Mouse (Mus musculus) neural tube, embryonic 15.5 days (tissue): ENCODE measurements around the gene Gipc2. TPM values are rescaled to one million over a fixed set of nuclear protein-coding genes. Genes with fewer than 3 reads are reported as not detected.
A peak's percentile ranks its signal among the peaks of the same experiment; 100 is the strongest.
"Not testable (repeated sequence)": the region's sequence is repeated elsewhere in the genome, so short reads cannot be mapped to it uniquely, and the experiment has no call there.

Experiments
- ATAC-seq: fragments of 200-750 bp; cut with Nextera tagmentation; 2 replicates; pipeline ENCODE4 v1.8.0; 2017; ENCODE audit warnings: mild to moderate bottlenecking, moderate TSS enrichment, moderate library complexity; ENCODE audit not compliant: low FRiP score
- H3K27ac ChIP-seq: fragments of 300-500 bp; sonication (generic); replicated peaks from 2 replicates; pipeline ENCODE4 v1.5.1; 2015; ENCODE audit warnings: mild to moderate bottlenecking, inconsistent platforms
- H3K27me3 ChIP-seq: fragments of 300-500 bp; sonication (generic); replicated peaks from 2 replicates; pipeline ENCODE4 v1.6.1; 2015; ENCODE audit warnings: inconsistent platforms
- H3K36me3 ChIP-seq: fragments of 300-500 bp; sonication (generic); 2 replicates; pipeline ENCODE4 v1.6.1; 2015; ENCODE audit warnings: inconsistent platforms
- H3K4me1 ChIP-seq: fragments of 300-500 bp; sonication (generic); 2 replicates; pipeline ENCODE4 v1.6.1; 2015; ENCODE audit warnings: inconsistent platforms
- H3K4me2 ChIP-seq: fragments of 300-500 bp; sonication (generic); 2 replicates; pipeline ENCODE4 v1.6.1; 2015; ENCODE audit warnings: inconsistent platforms, mild to moderate bottlenecking, moderate library complexity
- H3K4me3 ChIP-seq: fragments of 300-500 bp; sonication (generic); replicated peaks from 2 replicates; pipeline ENCODE4 v1.5.1; 2015; ENCODE audit warnings: mild to moderate bottlenecking, inconsistent platforms
- H3K9ac ChIP-seq: fragments of 300-500 bp; sonication (generic); replicated peaks from 2 replicates; pipeline ENCODE4 v1.6.1; 2015; ENCODE audit warnings: mild to moderate bottlenecking, inconsistent platforms
- H3K9me3 ChIP-seq: fragments of 300-500 bp; sonication (generic); replicated peaks from 2 replicates; pipeline ENCODE4 v1.6.1; 2016; ENCODE audit warnings: inconsistent platforms
- WGBS: fragments of 180-500 bp; shearing (Covaris S2); methylation state at CpG from one replicate; pipeline ENCODE4 v1.1.7; 2015; ENCODE audit warnings: mixed read lengths; 5-methylcytosine and 5-hydroxymethylcytosine counted together
- polyA plus RNA-seq: library from polyadenylated mRNA; unstranded; fragments of >200 nt; fragmentation: Nextera tagmentation; extraction: Ambion mirVana; gene quantifications from 2 replicates; pipeline ENCODE4 v1.2.1, GENCODE M21; 2015

Gene Gipc2
- polyA plus RNA-seq, 1 experiment from 2014 or later: 11.4 TPM

GRCm38 (mm10) chr3:152203411-152203810 is 37.4 kb upstream of the Gipc2 start:
- H3K4me1 ChIP-seq: peaks cover 4% of the 10 kb centered on the region; the same call in 1 of the 2 replicates
- H3K27ac ChIP-seq: no peak overlapping the region
- H3K36me3 ChIP-seq: no peaks in the 10 kb centered on the region
- ATAC-seq: no peak
- WGBS: 91% methylated on average over 6 of the region's 6 CpGs
- no peak overlapping the region for H3K9ac ChIP-seq
- no peak overlapping the region for H3K4me3 ChIP-seq
- H3K9me3 ChIP-seq: no peaks in the 10 kb centered on the region
- no peak overlapping the region for H3K4me2 ChIP-seq
- H3K27me3 ChIP-seq: no peaks in the 10 kb centered on the region

DNA sequence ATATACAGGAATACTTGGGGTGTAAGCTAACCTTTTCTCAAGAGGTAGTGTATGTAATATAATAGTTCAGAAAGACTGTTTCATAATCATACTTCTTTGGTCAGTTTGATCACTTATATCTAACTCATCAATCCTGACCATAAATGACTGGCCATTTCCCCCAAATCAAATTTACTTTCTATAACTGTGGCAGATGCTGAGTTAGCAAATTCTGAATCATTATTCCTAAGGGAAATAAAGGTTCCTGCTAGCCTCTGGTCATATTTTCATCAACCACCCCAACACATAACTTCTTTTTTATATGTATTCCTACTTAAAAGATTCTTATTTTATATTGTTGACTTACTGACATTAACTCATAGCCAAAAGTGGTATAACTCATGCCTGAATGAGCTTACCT is 36.9 kb upstream of the Gipc2 start:
- Histone ChIP-seq H3K36me3 (no peaks in the 10 kb centered on the region), H3K27ac (no peak overlapping the region), H3K4me1 (0 out of 2 replicates have a peak, but pooled peaks cover 2% of the 10 kb centered on the region), H3K9me3 (no peaks in the 10 kb centered on the region), H3K27me3 (no peaks in the 10 kb centered on the region), H3K4me2 (no peak overlapping the region), H3K4me3 (no peak overlapping the region), H3K9ac (no peak overlapping the region)
- no peak for ATAC-seq

GRCm38 (mm10) chr3:152201651-152202050 is 35.6 kb upstream of the Gipc2 start:
- no peak for ATAC-seq
- no peaks in the 10 kb centered on the region for H3K36me3 ChIP-seq
- no peaks in the 10 kb centered on the region for H3K4me1 ChIP-seq
- H3K9ac ChIP-seq: no peak overlapping the region
- H3K9me3 ChIP-seq: no peaks in the 10 kb centered on the region
- no peak overlapping the region for H3K4me2 ChIP-seq
- no peaks in the 10 kb centered on the region for H3K27me3 ChIP-seq
- no peak overlapping the region for H3K27ac ChIP-seq
- WGBS: 95% methylated on average over 2 of the region's 2 CpGs
- no peak overlapping the region for H3K4me3 ChIP-seq

- no peaks in the 10 kb centered on the region for H3K36me3 ChIP-seq
- H3K27me3 ChIP-seq: no peaks in the 10 kb centered on the region
- H3K9ac ChIP-seq: no peak overlapping the region
- no peak for ATAC-seq
- H3K4me2 ChIP-seq: no peak overlapping the region
- WGBS: 92% methylated on average over 3 of the region's 3 CpGs
- no peaks in the 10 kb centered on the region for H3K4me1 ChIP-seq
- H3K9me3 ChIP-seq: no peaks in the 10 kb centered on the region
- no peak overlapping the region for H3K27ac ChIP-seq
- H3K4me3 ChIP-seq: no peak overlapping the region
These were observed 35.2 kb upstream of the Gipc2 start for GRCm38 (mm10) chr3:152201181-152201580.

GRCm38 (mm10) chr3:152199125-152199524 is 33.1 kb upstream of the Gipc2 start:
- ATAC-seq: no peak
- 57% methylated on average over 3 of the region's 3 CpGs for WGBS
- Histone ChIP-seq H3K4me3 (no peak overlapping the region), H3K9ac (no peak overlapping the region), H3K36me3 (no peaks in the 10 kb centered on the region), H3K4me1 (no peaks in the 10 kb centered on the region), H3K9me3 (no peaks in the 10 kb centered on the region), H3K4me2 (no peak overlapping the region), H3K27me3 (no peaks in the 10 kb centered on the region), H3K27ac (no peak overlapping the region)

DNA sequence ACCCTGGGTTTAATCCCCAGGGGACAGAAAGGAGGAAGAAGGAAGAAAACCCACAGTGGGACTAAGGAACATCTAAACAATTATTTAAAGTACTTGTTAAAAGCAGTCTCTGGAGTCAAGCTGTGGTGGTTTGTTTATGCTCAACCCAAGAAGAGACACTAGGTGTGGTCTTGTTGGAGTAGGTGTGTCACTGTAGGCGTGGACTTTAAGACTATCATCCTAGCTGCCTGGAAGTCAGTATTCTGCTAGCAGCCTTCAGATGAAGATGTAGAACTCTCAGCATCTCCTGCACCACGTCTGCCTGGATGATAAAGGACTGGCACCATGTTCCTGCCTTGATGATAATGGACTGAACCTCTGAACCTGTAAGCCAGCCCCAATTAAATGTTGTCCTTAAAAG is 31.2 kb upstream of the Gipc2 start:
- WGBS: 44% methylated on average over 2 of the region's 2 CpGs
- H3K9ac ChIP-seq, H3K27ac ChIP-seq, ATAC-seq, H3K4me3 ChIP-seq, H3K36me3 ChIP-seq, H3K4me1 ChIP-seq, H3K4me2 ChIP-seq, H3K27me3 ChIP-seq, H3K9me3 ChIP-seq: not testable (repeated sequence)

- peak overlapping the region; percentile 53 for H3K4me3 ChIP-seq
- H3K4me2 ChIP-seq: peak overlapping the region; percentile 57
- peak overlapping the region; percentile 59 for H3K9ac ChIP-seq
- H3K36me3 ChIP-seq: no peaks in the 10 kb centered on the region
- H3K4me1 ChIP-seq: peaks cover 17% of the 10 kb centered on the region
- H3K9me3 ChIP-seq: no peaks in the 10 kb centered on the region
- no peaks in the 10 kb centered on the region for H3K27me3 ChIP-seq
- WGBS: under 1% methylated on average over 17 of the region's 17 CpGs
- peak; percentile 99 for ATAC-seq
- peak overlapping the region; percentile 85 for H3K27ac ChIP-seq
These were observed 27.6 kb upstream of the Gipc2 start for GRCm38 (mm10) chr3:152193635-152194097.

- Histone ChIP-seq H3K4me1 (peaks cover 17% of the 10 kb centered on the region), H3K4me3 (peak overlapping the region; percentile 53), H3K36me3 (no peaks in the 10 kb centered on the region), H3K9me3 (no peaks in the 10 kb centered on the region), H3K27me3 (no peaks in the 10 kb centered on the region), H3K27ac (peak overlapping the region; percentile 85), H3K4me2 (peak overlapping the region; percentile 57), H3K9ac (peak overlapping the region; percentile 59)
- no peak for ATAC-seq
- 9% methylated on average over 7 of the region's 7 CpGs for WGBS
These were observed 27.1 kb upstream of the Gipc2 start for GRCm38 (mm10) chr3:152193177-152193576.

DNA sequence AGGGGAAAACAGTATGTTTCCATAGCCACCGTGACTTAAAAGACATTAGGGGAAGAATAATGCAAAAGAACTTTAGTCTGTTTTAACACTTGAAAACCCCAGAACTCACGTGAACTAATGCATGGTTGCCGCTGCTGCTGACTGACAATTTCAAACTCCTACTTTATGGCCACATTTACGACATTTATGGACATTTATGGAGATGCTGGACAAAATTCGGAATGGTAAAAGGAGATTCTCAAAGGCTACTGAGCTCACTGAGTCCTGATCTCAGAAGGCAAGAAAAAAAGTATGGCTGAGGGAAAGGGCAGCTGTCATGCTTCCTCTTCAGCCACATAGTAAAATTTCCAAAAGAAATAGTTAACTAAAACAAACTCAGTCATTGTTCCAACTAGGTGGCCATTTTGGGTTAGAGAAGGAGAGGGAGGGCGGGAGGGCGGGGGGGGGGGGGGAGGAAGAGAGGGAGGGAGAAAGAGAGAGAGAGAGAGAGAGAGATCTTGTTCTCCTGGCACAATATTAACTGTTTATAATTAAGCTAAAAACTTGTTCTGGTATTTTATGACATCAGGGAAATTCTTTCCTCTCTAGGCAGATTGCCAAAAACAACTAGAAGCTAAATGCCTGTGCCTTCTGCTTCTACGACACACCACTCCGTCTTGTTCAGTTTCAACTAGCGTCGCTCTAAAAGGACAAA is 26.4 kb upstream of the Gipc2 start:
- ATAC-seq: no peak
- WGBS: 15% methylated on average over 10 of the region's 11 CpGs
- no peaks in the 10 kb centered on the region for H3K36me3 ChIP-seq
- H3K4me2 ChIP-seq: peak overlapping the region; percentile 59
- H3K4me1 ChIP-seq: peaks cover 17% of the 10 kb centered on the region
- H3K27ac ChIP-seq: peak overlapping the region; percentile 35; the same call in 1 of the 2 replicates
- H3K9ac ChIP-seq: peak overlapping the region; percentile 44
- peak overlapping the region; percentile 44 for H3K4me3 ChIP-seq
- no peaks in the 10 kb centered on the region for H3K27me3 ChIP-seq
- no peaks in the 10 kb centered on the region for H3K9me3 ChIP-seq

- WGBS: 20% methylated on average over 6 of the region's 6 CpGs
- no peaks in the 10 kb centered on the region for H3K9me3 ChIP-seq
- no peaks in the 10 kb centered on the region for H3K36me3 ChIP-seq
- H3K9ac ChIP-seq: peak overlapping the region; percentile 34
- peaks cover 17% of the 10 kb centered on the region for H3K4me1 ChIP-seq
- peak overlapping the region; percentile 35; the same call in 1 of the 2 replicates for H3K27ac ChIP-seq
- H3K4me2 ChIP-seq: peak overlapping the region; percentile 59
- no peaks in the 10 kb centered on the region for H3K27me3 ChIP-seq
- ATAC-seq: peak; percentile 27; the same call in 1 of the 2 replicates
- peak overlapping the region; percentile 44 for H3K4me3 ChIP-seq
These were observed 25.8 kb upstream of the Gipc2 start for GRCm38 (mm10) chr3:152191791-152192237.

GRCm38 (mm10) chr3:152190679-152191477 is 24.8 kb upstream of the Gipc2 start:
- Histone ChIP-seq H3K4me1 (peaks cover 17% of the 10 kb centered on the region), H3K36me3 (0 out of 2 replicates have a peak, but pooled peaks cover 6% of the 10 kb centered on the region), H3K27ac (no peak overlapping the region), H3K9me3 (no peaks in the 10 kb centered on the region), H3K27me3 (no peaks in the 10 kb centered on the region), H3K4me3 (peak overlapping the region; percentile 12), H3K4me2 (peak overlapping the region; percentile 59), H3K9ac (no peak overlapping the region)
- 76% methylated on average over 9 of the region's 9 CpGs for whole genome bisulfite sequencing
- ATAC-seq: no peak

GRCm38 (mm10) chr3:152189306-152189705 is 23.3 kb upstream of the Gipc2 start:
- no peaks in the 10 kb centered on the region for H3K27me3 ChIP-seq
- H3K4me2 ChIP-seq: no peak overlapping the region
- WGBS: 78% methylated on average over 4 of the region's 4 CpGs
- no peak overlapping the region for H3K4me3 ChIP-seq
- no peak overlapping the region for H3K27ac ChIP-seq
- H3K36me3 ChIP-seq: peaks cover 15% of the 10 kb centered on the region; the same call in 1 of the 2 replicates
- H3K4me1 ChIP-seq: peaks cover 17% of the 10 kb centered on the region
- no peak overlapping the region for H3K9ac ChIP-seq
- ATAC-seq: no peak
- no peaks in the 10 kb centered on the region for H3K9me3 ChIP-seq
